Mouse (Mus musculus): ENCODE results near the gene Klhl12. TPM values are rescaled to one million over a fixed set of nuclear protein-coding genes. Genes with fewer than 3 reads are reported as not detected.
"Not testable (repeated sequence)": the region's sequence is repeated elsewhere in the genome, so short reads cannot be mapped to it uniquely, and the experiment has no call there.

Klhl12 gene
- 10 to 100 TPM; 12.5 to 16.1 TPM for total RNA-seq (2021)
- long read RNA-seq, experiment 1, transcript Klhl12-201 (12 exons, 3,408 nt): major isoform, 5 of 9 reads
- long read RNA-seq, experiment 1, partial matches to known transcripts: 3 of 9 reads
- long read RNA-seq, experiment 1, other reads (novel, unspliced or antisense): 0 of 9 reads
- long read RNA-seq, experiment 2, partial matches to known transcripts: 2 of 7 reads
- long read RNA-seq, experiment 2, other reads (novel, unspliced or antisense): 3 of 7 reads

GRCm38 (mm10) chr1:134454904-134455824 lies at the start of gene Klhl12:
TSS of gene Klhl12 (plus strand) at chr1:134455531.
- peak; percentile 80 to 93 for DNase-seq (ENCODE audit: low spot score in 2 of 2)

DNA sequence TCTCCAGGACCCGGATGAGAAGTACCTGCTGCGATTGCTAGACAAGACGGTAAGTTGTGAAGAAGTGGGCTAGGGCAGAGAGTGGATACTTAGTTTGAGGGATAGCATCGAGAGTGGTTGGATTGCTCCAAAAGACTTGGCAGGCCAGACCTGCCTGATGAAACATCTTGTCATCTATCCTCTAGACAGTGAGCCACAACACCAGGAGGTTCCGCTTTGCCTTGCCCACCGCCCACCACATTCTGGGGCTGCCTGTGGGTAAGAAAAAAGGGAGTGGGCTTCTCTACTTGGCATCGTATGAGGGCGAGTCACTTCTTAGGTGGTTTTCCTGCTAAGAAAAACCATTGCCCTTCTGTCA lies 48.9 kb upstream of the Klhl12 start:
- DNase-seq (ENCODE audit: low spot score in 2 of 2): no peak

- DNase-seq (ENCODE audit: low spot score in 2 of 2): no peak
Measured at GRCm38 (mm10) chr1:134408080-134408479, 47.3 kb upstream of the Klhl12 start.

- DNase-seq (ENCODE audit: low spot score in 2 of 2): no peak
Measured at GRCm38 (mm10) chr1:134411706-134412629, 43.4 kb upstream of the Klhl12 start.

- no peak for DNase-seq (ENCODE audit: low spot score in 2 of 2)
Measured at GRCm38 (mm10) chr1:134414038-134414437, 41.3 kb upstream of the Klhl12 start.

DNA sequence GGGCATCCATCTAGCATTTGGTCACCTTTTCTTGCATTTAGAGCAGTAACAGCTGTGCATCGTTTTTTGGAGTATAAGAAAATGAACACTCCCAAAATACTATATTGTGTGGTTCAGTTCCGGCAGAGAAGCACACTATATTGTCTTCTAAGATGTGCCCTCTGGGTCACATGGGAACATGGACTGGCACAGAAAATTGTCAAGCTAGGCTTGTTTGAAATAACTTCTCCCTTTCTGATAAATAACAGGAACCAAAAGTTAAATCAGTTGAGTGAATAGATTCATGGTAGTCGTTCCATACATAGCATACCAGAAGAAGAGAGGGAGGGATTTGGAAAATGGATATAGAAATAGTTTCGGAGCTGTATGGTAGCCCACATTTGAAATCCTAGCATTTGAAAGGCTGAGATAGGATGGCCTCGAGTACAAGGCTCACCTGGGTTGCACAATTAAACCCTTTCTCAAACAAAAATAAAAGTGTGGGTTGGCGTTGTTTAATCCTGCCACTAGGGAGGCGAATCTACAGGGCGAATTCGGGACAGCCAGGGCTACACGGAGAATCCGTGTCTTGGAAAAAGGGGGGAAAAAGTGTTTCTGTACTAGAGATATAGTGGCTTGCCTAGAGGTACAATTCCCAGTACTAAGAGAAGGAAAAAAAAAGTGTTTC lies 40.7 kb upstream of the Klhl12 start:
- no peak for DNase-seq (ENCODE audit: low spot score in 2 of 2)

DNA sequence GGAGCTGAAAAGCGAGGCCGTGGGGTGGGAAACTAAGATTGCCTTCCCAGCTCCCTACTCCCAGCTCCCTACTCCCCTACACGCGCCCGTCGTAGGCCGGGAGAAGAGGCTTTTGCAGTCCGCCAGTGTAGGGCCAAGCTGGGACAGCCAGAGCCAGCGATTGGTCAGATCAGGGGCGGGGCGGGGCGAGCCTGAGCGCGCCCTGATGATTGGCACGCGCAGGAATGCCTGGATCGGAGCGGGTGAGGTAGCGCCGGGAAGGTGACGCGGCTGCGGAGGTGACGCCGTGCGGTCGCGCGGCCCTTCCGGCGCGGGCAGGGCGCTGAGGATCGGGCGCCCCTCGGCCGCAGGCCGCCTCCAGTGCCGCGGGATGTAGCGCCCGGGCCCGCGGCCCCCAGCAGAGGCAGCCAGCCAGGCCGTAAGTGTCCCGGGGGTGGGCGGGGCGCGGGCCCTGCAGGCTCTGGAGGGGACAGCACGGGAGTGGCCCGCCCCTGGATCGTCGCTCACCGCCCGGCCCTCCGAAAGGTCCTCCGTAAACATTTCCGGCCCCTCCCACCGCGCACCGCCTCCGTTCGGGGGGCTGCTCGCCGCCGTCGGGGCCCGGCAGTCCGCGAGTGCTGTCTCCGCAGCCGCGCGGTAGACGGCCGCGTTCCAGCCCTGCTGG lies 40.0 kb upstream of the Klhl12 start, which contains the start of gene Adipor1:
Gene Adipor1 (plus strand): TSS at position 211 of the 664 bp plus-strand sequence.
- peak; percentile 90 to 97 for DNase-seq (ENCODE audit: low spot score in 2 of 2)

GRCm38 (mm10) chr1:134418414-134418975 lies 36.8 kb upstream of the Klhl12 start:
- no peak for DNase-seq (ENCODE audit: low spot score in 2 of 2)

DNA sequence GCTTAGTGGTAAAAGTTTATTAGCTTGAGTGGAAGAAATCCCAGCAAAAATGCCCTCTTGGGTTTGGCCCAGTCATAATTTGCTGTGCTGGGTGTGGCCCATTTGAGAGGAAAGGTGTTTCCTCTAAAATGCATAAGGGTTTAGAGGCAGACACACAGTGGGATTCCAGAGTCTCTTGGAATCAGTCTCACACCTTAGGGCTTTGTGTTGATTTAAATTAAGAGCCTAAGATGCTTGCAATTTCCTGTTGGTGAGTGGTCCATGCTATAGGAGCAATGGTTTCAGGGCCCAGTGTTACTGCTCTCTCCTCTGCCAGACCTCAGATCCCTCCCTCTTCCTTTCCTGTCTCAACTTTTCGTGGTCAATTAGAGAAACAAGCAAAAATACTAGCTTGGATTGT lies 36.2 kb upstream of the Klhl12 start:
- no peak for DNase-seq (ENCODE audit: low spot score in 2 of 2)

- DNase-seq (ENCODE audit: low spot score in 2 of 2): no peak
Measured at GRCm38 (mm10) chr1:134419751-134420458, 35.4 kb upstream of the Klhl12 start.

DNA sequence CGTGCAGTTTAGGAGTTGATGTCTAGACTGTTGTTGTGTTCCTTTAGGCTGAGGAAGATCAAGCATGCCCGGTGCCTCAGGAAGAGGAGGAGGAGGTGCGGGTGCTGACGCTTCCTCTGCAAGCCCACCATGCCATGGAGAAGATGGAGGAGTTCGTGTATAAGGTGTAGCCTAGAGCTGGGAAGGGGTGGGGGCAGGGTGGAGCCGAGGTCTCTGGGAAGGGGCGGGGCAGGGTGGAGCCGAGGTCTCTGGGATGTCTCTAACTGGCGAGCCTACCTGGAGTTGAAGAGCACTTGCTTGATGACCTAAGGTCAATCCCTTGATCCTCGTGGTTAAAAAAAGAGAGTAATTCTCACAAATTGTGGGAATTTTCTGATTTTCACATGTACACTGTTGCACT lies 31.4 kb upstream of the Klhl12 start:
- no peak for DNase-seq (ENCODE audit: low spot score in 2 of 2)

DNA sequence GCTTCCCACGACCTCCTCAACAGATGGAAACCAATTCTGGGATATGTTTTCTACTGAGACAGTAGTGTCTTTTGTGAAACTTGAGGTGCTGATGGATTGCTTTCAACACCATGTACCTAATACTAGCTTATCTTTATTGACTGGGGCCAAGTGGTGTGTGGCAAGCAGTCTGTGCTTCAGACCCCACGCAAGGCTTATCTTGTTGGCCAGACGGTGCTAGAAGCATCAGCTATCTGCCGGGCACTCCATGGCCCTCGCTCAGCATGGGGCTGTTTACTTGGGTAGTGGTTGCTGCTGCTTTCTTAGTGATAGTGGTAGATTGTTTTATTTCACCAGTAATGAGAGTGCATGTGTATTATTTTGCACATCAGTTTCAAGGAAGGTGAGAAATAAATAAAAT lies 29.0 kb upstream of the Klhl12 start:
- DNase-seq (ENCODE audit: low spot score in 2 of 2): no peak

GRCm38 (mm10) chr1:134433002-134433401 lies 22.3 kb upstream of the Klhl12 start:
- DNase-seq (ENCODE audit: low spot score in 2 of 2): no peak

- no peak for DNase-seq (ENCODE audit: low spot score in 2 of 2)
Measured at GRCm38 (mm10) chr1:134433473-134433872, 21.9 kb upstream of the Klhl12 start.

GRCm38 (mm10) chr1:134435414-134435813 lies 19.9 kb upstream of the Klhl12 start:
- DNase-seq (ENCODE audit: low spot score in 2 of 2): no peak

- no peak for DNase-seq (ENCODE audit: low spot score in 2 of 2)
Measured at GRCm38 (mm10) chr1:134440437-134440836, 14.9 kb upstream of the Klhl12 start.

- not testable (repeated sequence) for DNase-seq (ENCODE audit: low spot score in 2 of 2)
Measured at GRCm38 (mm10) chr1:134441737-134442136, 13.6 kb upstream of the Klhl12 start.

- DNase-seq (ENCODE audit: low spot score in 2 of 2): no peak
Measured at GRCm38 (mm10) chr1:134442394-134442793, 12.9 kb upstream of the Klhl12 start.

DNA sequence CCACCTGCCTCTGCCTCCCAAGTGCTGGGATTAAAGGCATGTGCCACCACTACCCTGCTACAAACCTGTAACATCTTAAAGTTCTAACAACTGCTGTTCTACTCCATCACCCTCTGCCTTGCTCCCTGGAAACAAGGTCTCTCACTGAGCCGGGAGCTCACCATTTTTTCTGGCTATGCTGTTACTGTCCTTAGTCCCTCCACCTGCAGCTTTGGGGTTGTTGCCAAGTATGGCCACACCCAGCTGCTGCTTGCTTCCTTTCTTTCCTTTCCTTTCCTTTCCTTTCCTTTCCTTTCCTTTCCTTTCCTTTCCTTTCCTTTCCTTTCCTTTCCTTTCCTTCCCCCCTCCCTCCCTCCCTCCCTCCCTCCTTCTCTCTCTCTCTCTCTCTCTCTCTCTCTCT lies 12.0 kb upstream of the Klhl12 start:
- not testable (repeated sequence) for DNase-seq (ENCODE audit: low spot score in 2 of 2)
